Mouse (Mus musculus) erythroid progenitor cell, adult 5-6 weeks (primary cell): ENCODE data around the gene Tpmt. TPM values are rescaled to one million over a fixed set of nuclear protein-coding genes. Genes with fewer than 3 reads are reported as not detected.

Source experiments
- ATAC-seq: replicated peaks from 2 replicates; pipeline ENCODE4 v1.8.0; 2016; ENCODE audit warnings: moderate number of reproducible peaks, mild to moderate bottlenecking, moderate TSS enrichment, inconsistent platforms; ENCODE audit not compliant: poor library complexity, low FRiP score, severe bottlenecking
- total RNA-seq, 2 experiments: library from RNA; stranded (forward) in 1 of 2; stranded (reverse) in 1 of 2; fragments of 150-400 nt in 1 of 2; fragments of 186-747, 209-891 nt in 1 of 2; gene quantifications; 2 replicates each; pipeline versions ENCODE4 v1.2.3 to v1.2.4; 2015 to 2017; ENCODE audit warnings: low replicate concordance in 2 of 2

Gene Tpmt
- total RNA-seq, 2 experiments from 2014 or later: 0.15 to 21.4 TPM

GRCm38 (mm10) chr13:47043833-47044616, 512 bp downstream of the Tpmt start:
- ATAC-seq: no peak

GRCm38 (mm10) chr13:47043030-47043680, 1.4 kb downstream of the Tpmt start, which contains the start of gene Kdm1b:
Kdm1b (plus strand) TSS chr13:47043499.
- ATAC-seq: peak; percentile 94

GRCm38 (mm10) chr13:47042024-47042633, 2.4 kb downstream of the Tpmt start:
- no peak for ATAC-seq

GRCm38 (mm10) chr13:47040061-47040460, 4.5 kb downstream of the Tpmt start:
- ATAC-seq: no peak

- ATAC-seq: no peak
These were observed 6.6 kb downstream of the Tpmt start for GRCm38 (mm10) chr13:47037946-47038345.

GRCm38 (mm10) chr13:47033602-47034001, 10.9 kb downstream of the Tpmt start:
- no peak for ATAC-seq

- ATAC-seq: no peak
These were observed 14.0 kb downstream of the Tpmt start for GRCm38 (mm10) chr13:47030376-47031107.

- no peak for ATAC-seq
These were observed 23.7 kb downstream of the Tpmt start for GRCm38 (mm10) chr13:47020798-47021197.

- ATAC-seq: no peak
These were observed 24.8 kb downstream of the Tpmt start for GRCm38 (mm10) chr13:47019774-47020173.

GRCm38 (mm10) chr13:47017259-47017658, 27.3 kb downstream of the Tpmt start:
- ATAC-seq: no peak

GRCm38 (mm10) chr13:47015195-47015501, 29.4 kb downstream of the Tpmt start:
- ATAC-seq: no peak

GRCm38 (mm10) chr13:47014334-47015194, 30.0 kb downstream of the Tpmt start, which contains the start of gene Nhlrc1:
Nhlrc1 (minus strand) TSS chr13:47014850.
- ATAC-seq: peak; percentile 14; the same call in 1 of the 2 replicates

- no peak for ATAC-seq
These were observed 30.8 kb downstream of the Tpmt start for GRCm38 (mm10) chr13:47013740-47014139.

GRCm38 (mm10) chr13:47001590-47001989, 42.9 kb downstream of the Tpmt start:
- no peak for ATAC-seq

- no peak for ATAC-seq
These were observed 45.0 kb downstream of the Tpmt start for GRCm38 (mm10) chr13:46999498-46999897.

- ATAC-seq: no peak
These were observed 47.2 kb downstream of the Tpmt start for GRCm38 (mm10) chr13:46997355-46997754.

GRCm38 (mm10) chr13:46993274-46993551, 51.3 kb downstream of the Tpmt start:
- ATAC-seq: no peak

- no peak for ATAC-seq
These were observed 51.8 kb downstream of the Tpmt start for GRCm38 (mm10) chr13:46992516-46993273.
